Mouse (Mus musculus) heart, embryonic 10.5 days (tissue): ENCODE data around the gene Catsperz. TPM values are rescaled to one million over a fixed set of nuclear protein-coding genes. Genes with fewer than 3 reads are reported as not detected.

ENCODE experiments used
- DNase-seq: peaks from one replicate; pipeline ENCODE4 v3.0.0-alpha.2; 2017; ENCODE audit warnings: low spot score
- H3K27ac ChIP-seq: fragments of 300-500 bp; sonication (generic); 2 replicates; pipeline ENCODE4 v1.5.1; 2016; ENCODE audit warnings: mild to moderate bottlenecking
- H3K27me3 ChIP-seq: fragments of 300-500 bp; sonication (generic); 2 replicates; pipeline ENCODE4 v1.6.1; 2016; ENCODE audit warnings: mild to moderate bottlenecking; ENCODE audit not compliant: poor library complexity, insufficient read depth, severe bottlenecking
- H3K36me3 ChIP-seq: fragments of 300-500 bp; sonication (generic); 2 replicates; pipeline ENCODE4 v1.6.1; 2016; ENCODE audit warnings: mild to moderate bottlenecking, moderate library complexity
- H3K4me1 ChIP-seq: fragments of 300-500 bp; sonication (generic); 2 replicates; pipeline ENCODE4 v1.6.1; 2016; ENCODE audit warnings: mild to moderate bottlenecking
- H3K4me3 ChIP-seq: fragments of 300-500 bp; sonication (generic); 2 replicates; pipeline ENCODE4 v1.5.1; 2016; ENCODE audit warnings: mild to moderate bottlenecking, moderate library complexity
- H3K9me3 ChIP-seq: fragments of 300-500 bp; sonication (generic); 2 replicates; pipeline ENCODE4 v1.6.1; 2016; ENCODE audit warnings: mild to moderate bottlenecking, moderate library complexity
- WGBS: fragments of 180-500 bp; shearing (Covaris S2); methylation state at CpG from one replicate; pipeline ENCODE4 v1.1.7; 2016; 5-methylcytosine and 5-hydroxymethylcytosine counted together
- polyA plus RNA-seq: library from polyadenylated mRNA; unstranded; fragments of >200 nt; fragmentation: Nextera tagmentation; extraction: Ambion mirVana; gene quantifications from 2 replicates; pipeline ENCODE4 v1.2.1, GENCODE M21; 2016

Catsperz gene
- polyA plus RNA-seq, 1 experiment from 2014 or later, result 2.3 TPM

DNA sequence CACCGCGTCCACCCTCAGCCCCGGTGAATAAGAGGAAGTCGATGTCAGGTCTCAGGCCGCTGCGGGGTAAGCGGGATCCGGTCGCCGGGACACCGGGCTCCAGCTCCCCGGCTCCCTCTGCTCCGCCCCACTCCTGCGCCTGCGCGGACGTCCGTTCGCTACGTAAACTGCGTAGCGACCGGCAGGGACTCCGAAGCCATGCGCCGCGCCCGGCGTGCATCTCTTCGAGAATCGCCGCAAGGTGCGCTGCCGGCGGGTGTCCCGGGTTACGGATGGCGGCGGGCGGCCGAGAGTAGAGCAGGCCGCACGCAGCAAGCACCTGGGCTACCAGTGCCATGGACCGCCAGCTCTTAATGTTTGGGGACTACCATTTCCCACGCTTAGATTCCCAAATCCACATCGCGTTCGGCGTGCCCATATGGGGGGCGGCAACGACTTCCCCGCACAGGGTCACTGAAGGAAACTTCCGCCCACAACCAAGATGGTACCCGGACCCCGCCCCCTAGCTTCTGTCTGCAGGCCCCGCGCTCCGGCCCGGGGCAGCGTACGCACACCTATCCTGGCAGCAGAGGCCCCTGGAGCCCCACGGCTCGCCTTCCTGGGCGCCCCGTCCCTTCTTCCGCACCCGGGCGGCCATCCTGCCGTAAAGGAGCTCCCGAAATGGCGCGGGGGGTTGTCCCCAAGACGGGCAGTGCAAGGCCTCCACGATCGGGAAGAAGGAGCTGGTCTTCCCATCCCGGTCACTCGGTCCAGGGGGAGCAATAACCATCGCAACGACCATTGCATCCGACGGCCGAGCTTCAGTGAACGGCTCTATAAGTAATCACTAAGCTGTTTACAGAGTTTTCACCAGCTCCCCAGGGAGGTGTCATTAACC lies 16.4 kb upstream of the Catsperz start, which contains the start of gene Bad:
TSS of gene Bad (plus strand) at position 490 of the 877 bp plus-strand sequence.
- Histone ChIP-seq H3K4me1 (peaks cover 39% of the 10 kb centered on the region), H3K4me3 (peak within 1 kb of the TSS; percentile 88), H3K27me3 (peaks cover 28% of the 10 kb centered on the region), H3K9me3 (no peaks in the 10 kb centered on the region), H3K36me3 (peaks cover 13% of the 10 kb centered on the region), H3K27ac (peak within 1 kb of the TSS; percentile 96)
- peak; percentile 95 for DNase-seq
- under 1% methylated on average over 83 of the region's 83 CpGs for WGBS

DNA sequence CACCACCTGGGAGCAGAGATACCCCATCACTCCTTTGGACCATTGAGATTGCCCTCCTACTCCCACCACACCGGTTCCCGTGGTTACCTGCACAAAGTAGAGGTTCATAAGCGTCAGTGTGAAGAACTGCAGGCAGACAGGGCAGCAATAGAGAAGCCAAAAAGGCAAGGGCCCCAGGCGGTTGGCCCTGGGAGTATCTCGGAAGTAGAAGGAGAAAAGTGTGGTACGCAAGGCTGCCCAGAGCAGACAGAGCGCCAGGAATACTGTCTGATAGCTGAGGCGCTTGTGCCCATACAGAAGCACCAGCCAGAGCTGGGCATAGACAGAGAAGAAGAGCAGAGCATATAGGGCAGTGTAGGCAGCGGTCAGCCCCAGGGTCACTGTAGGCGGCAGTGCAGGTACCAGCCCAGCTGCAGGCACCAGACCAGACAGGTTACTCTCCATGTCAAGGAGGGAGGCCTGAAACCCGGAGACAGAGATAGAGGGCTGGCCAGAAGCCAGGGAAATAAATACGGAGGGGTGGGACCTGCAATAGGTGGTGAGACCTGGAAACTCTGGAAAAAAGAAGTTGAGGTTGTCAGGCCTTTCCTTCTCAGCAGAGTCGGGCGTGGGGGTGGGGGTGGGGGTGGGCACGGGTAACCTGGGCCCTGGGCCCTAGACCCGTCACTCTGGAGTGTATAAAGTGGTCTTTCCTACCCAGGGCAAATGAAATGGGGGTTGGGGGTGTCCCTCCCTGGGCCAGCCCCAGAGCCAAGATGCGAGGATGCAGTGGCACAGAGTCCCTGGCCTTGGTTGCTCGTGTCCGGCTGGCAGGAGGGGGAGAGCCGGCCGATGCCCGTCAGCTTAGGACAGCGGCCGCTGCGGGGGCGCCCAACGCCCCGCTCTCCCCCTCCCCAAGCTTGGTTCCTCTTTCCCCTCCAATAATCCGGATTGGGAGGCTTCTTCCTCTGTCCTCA lies 15.5 kb upstream of the Catsperz start:
- peaks cover 8% of the 10 kb centered on the region; the same call in 1 of the 2 replicates for H3K36me3 ChIP-seq
- H3K4me3 ChIP-seq, result peak overlapping the region; percentile 88
- no peaks in the 10 kb centered on the region for H3K9me3 ChIP-seq
- 21% methylated on average over 29 of the region's 29 CpGs for WGBS
- H3K4me1 ChIP-seq, result peaks cover 39% of the 10 kb centered on the region
- peaks cover 36% of the 10 kb centered on the region for H3K27me3 ChIP-seq
- peak overlapping the region; percentile 96 for H3K27ac ChIP-seq
- no peak for DNase-seq

- Histone ChIP-seq H3K4me3 (no peak overlapping the region), H3K4me1 (peaks cover 42% of the 10 kb centered on the region), H3K36me3 (no peaks in the 10 kb centered on the region), H3K27ac (no peak overlapping the region), H3K9me3 (no peaks in the 10 kb centered on the region), H3K27me3 (peaks cover 49% of the 10 kb centered on the region)
- WGBS, result 86% methylated on average over 20 of the region's 20 CpGs
- DNase-seq, result no peak
Observed at GRCm38 (mm10) chr19:6939106-6940002, 14.2 kb upstream of the Catsperz start.

DNA sequence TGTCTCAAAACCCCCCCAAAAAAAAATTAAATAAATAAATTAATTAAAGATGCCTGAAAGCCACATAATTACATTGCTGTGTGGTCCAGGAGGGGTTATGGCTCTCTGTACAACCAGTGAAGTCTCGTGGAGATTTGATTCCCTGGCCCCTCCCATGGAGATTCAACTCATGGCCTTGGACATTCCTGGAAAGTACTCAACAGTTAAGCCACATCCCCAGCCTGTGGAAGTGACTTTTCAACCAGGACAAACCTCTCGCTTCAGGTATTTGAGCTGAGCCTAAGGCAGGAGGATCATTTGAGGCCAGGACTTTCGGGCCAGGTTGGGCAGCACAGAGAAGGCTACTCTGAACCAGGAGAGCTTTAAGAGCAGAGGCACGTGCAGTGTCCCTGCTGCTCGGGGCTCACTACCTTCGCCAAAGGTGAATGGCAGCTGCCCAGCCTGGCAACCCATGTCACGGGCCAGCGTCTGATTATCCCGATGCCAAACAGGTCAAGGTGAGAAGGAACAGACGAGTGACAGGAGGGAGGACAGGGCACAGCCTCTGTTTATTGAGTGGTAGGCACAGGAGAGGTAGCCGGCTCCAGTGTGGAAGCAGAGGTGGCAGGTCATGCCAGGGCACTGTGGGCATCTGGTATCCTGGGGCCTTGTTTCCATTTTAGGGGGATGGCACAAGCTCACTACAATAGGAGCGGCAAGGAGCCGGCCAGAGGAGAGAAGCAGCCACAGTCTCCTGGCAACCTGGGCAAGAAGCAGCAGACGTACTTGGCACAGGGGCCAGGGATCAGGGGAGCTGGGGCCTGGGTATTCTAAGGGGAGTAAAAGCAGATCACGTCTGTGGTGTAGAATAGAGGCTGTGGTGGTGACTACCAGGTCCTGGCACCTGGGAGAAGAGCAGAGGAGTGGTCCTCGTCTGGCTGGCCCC lies 12.6 kb upstream of the Catsperz start:
- Histone ChIP-seq H3K27ac (no peak overlapping the region), H3K9me3 (no peaks in the 10 kb centered on the region), H3K4me3 (no peak overlapping the region), H3K4me1 (peaks cover 52% of the 10 kb centered on the region), H3K27me3 (peaks cover 64% of the 10 kb centered on the region), H3K36me3 (no peaks in the 10 kb centered on the region)
- no peak for DNase-seq
- 75% methylated on average over 16 of the region's 16 CpGs for WGBS

- H3K4me3 ChIP-seq, result no peak overlapping the region
- peaks cover 38% of the 10 kb centered on the region for H3K4me1 ChIP-seq
- no peak for DNase-seq
- 17% methylated on average over 3 of the region's 3 CpGs for WGBS
- H3K27me3 ChIP-seq, result peaks cover 79% of the 10 kb centered on the region
- no peaks in the 10 kb centered on the region for H3K9me3 ChIP-seq
- H3K27ac ChIP-seq, result no peak overlapping the region
- no peaks in the 10 kb centered on the region for H3K36me3 ChIP-seq
Observed at GRCm38 (mm10) chr19:6936299-6936698, 11.1 kb upstream of the Catsperz start.

DNA sequence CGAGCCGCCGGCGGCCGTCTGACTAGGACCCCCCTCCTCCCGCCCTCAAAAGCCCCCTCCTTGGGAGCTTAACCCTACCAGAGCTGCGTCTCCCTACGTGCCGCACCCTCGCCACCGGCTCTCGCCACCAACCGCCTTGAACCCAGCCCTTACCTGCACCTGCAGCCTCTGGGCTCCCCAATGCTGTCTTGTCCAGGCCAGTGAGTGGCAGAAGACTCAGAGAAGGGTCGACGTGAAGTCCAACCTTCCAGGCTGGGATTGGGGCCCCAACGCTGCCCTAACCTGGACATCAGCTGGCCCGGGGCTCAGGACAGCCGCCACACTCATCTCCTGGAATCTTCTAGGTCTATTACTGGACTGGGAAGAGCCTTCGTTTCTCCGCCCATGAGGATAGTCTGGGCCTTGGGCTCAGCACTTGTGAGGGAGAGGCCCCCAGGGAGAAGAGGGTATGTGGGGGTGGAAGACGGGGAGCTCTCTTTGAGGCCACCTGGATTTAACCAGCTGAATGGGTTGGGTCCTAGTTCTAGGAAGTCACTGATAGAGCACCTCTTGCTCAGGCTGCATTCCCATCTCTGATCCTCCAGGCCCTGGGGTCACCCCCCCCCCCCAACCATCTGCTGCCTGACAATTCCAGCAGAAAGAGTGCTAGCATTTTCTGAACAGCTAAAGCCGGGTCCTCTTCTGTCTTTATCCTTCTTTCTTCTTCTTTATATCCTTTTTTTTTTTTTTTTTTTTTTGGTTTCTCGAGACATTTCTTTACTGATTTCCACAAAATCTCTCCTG lies 9.2 kb upstream of the Catsperz start, which contains the start of gene Kcnk4:
TSS of gene Kcnk4 (minus strand) at position 321 of the 783 bp plus-strand sequence.
- H3K4me3 ChIP-seq, result peak within 1 kb of the TSS; percentile 60
- 9% methylated on average over 23 of the region's 23 CpGs for WGBS
- H3K27me3 ChIP-seq, result peaks cover 86% of the 10 kb centered on the region
- peak within 1 kb of the TSS; percentile 63; the same call in 1 of the 2 replicates for H3K27ac ChIP-seq
- H3K4me1 ChIP-seq, result peaks cover 21% of the 10 kb centered on the region
- DNase-seq, result no peak
- no peaks in the 10 kb centered on the region for H3K9me3 ChIP-seq
- no peaks in the 10 kb centered on the region for H3K36me3 ChIP-seq

DNA sequence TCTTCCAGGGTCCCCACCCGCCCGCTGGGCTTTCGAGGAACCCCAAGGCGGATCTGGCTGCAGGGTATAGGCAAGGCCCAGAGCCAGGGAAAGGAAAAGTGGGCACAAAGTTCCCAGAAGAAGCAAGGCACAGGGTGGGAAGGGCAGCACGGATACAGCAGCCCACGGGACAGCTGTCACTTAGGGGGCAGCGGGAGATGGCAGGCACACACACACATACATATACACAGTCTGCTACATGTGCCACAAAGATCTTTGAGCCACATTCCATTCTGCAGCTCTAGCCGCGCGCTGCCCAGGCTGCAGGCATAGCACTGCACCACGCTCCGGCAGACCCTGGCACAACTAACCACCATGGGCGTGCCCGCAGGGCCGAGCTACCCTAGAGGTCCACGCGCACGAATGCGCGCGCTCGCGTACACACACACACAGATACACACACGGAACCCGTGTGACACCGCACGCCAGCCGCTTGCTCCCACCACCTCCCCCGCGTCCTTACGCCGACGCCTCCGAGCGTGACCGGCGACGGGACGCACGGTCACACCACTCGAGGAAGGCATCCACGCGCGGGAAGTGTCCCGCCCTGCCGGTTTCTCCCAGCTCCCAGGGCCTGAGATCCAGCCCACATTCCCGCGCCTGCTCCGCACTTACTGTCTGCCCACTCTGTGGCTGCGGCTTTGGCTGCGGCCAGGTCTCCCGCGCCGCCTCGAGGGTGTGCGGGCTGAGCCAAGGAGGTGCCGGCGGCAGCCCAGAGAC lies 8.4 kb upstream of the Catsperz start:
- peaks cover 21% of the 10 kb centered on the region for H3K4me1 ChIP-seq
- H3K36me3 ChIP-seq, result no peaks in the 10 kb centered on the region

GRCm38 (mm10) chr19:6933102-6933435 lies 7.9 kb upstream of the Catsperz start:
- Histone ChIP-seq H3K36me3 (no peaks in the 10 kb centered on the region), H3K27ac (no peak overlapping the region), H3K4me3 (peak overlapping the region; percentile 60), H3K4me1 (peaks cover 20% of the 10 kb centered on the region), H3K27me3 (peaks cover 87% of the 10 kb centered on the region), H3K9me3 (no peaks in the 10 kb centered on the region)
- DNase-seq, result no peak
- 27% methylated on average over 4 of the region's 4 CpGs for WGBS

More for the DNA sequence above, 8.4 kb upstream of the Catsperz start:
- DNase-seq, result no peak
- Histone ChIP-seq H3K27me3 (peaks cover 86% of the 10 kb centered on the region), H3K9me3 (no peaks in the 10 kb centered on the region), H3K27ac (peak overlapping the region; percentile 63; the same call in 1 of the 2 replicates), H3K4me3 (peak overlapping the region; percentile 60)
- WGBS, result 5% methylated on average over 58 of the region's 58 CpGs

- H3K27me3 ChIP-seq, result peaks cover 92% of the 10 kb centered on the region
- no peak overlapping the region for H3K27ac ChIP-seq
- no peak overlapping the region for H3K4me3 ChIP-seq
- DNase-seq, result no peak
- peaks cover 22% of the 10 kb centered on the region for H3K4me1 ChIP-seq
- 49% methylated on average over 1 of the region's 1 CpGs for whole genome bisulfite sequencing
- no peaks in the 10 kb centered on the region for H3K9me3 ChIP-seq
- H3K36me3 ChIP-seq, result no peaks in the 10 kb centered on the region
Observed at GRCm38 (mm10) chr19:6932018-6932417, 6.8 kb upstream of the Catsperz start.

GRCm38 (mm10) chr19:6931002-6931401 lies 5.8 kb upstream of the Catsperz start:
- no peak for DNase-seq
- peaks cover 31% of the 10 kb centered on the region for H3K4me1 ChIP-seq
- H3K36me3 ChIP-seq, result no peaks in the 10 kb centered on the region
- H3K4me3 ChIP-seq, result no peak overlapping the region
- WGBS, result 0% methylated on average over 2 of the region's 2 CpGs
- no peaks in the 10 kb centered on the region for H3K9me3 ChIP-seq
- H3K27ac ChIP-seq, result no peak overlapping the region
- peaks cover 97% of the 10 kb centered on the region for H3K27me3 ChIP-seq
